Mouse (Mus musculus) bone marrow, adult 2 months (tissue): ENCODE measurements around the gene Slc38a10.

ENCODE experiments used
- CTCF ChIP-seq: fragments of 200-500 bp; IDR thresholded peaks from 2 replicates; pipeline ENCODE4 v1.5.1; 2011; ENCODE audit warnings: low read length, control low read depth; ENCODE audit not compliant: control insufficient read depth, insufficient read depth
- POLR2A ChIP-seq: fragments of 200-500 bp; IDR thresholded peaks from 2 replicates; pipeline ENCODE4 v1.6.1; 2011; ENCODE audit warnings: low read depth, mild to moderate bottlenecking, control low read depth, low read length, borderline replicate concordance; ENCODE audit not compliant: control insufficient read depth

DNA sequence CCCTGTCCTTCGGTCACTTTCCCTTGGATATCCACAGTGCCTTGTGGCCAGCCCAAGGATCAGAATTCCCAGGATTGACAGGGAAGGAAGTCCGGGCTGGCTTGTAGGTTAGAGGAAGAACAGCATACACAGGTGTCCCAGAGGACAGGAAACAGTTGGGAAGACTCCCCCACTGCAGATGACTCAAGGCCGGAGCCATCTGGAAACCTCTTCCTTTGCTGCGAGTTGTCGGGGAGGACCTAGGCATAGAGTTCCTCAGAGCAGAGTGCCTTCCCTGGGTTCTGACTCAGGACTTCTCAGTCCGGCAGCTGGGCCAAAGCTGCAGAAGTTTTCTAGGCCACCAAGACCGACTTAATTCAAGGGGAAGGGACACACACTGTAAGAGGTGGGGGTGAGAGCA lies 48.6 kb upstream of the Slc38a10 start:
- TF ChIP-seq CTCF: no peak
- no peak for TF ChIP-seq POLR2A
